Mouse (Mus musculus) neural tube, embryonic 11.5 days (tissue): ENCODE measurements around the gene Lhx6. TPM values are rescaled to one million over a fixed set of nuclear protein-coding genes. Genes with fewer than 3 reads are reported as not detected.
A peak's percentile ranks its signal among the peaks of the same experiment; 100 is the strongest.

Source experiments
- ATAC-seq: fragments of 200-750 bp; cut with Nextera tagmentation; 2 replicates; pipeline ENCODE4 v1.8.0; 2017; ENCODE audit warnings: moderate number of reproducible peaks, mild to moderate bottlenecking, moderate TSS enrichment, moderate library complexity; ENCODE audit not compliant: insufficient read depth, low FRiP score, low TSS enrichment
- DNase-seq: peaks from one replicate; pipeline ENCODE4 v3.0.0-alpha.2; 2015; ENCODE audit warnings: low spot score
- H3K27ac ChIP-seq: fragments of 300-500 bp; sonication (generic); 2 replicates; pipeline ENCODE4 v1.5.1; 2014; ENCODE audit warnings: low read depth, mild to moderate bottlenecking, low read length
- H3K27me3 ChIP-seq: fragments of 300-500 bp; sonication (generic); 2 replicates; pipeline ENCODE4 v1.6.1; 2014; ENCODE audit warnings: mild to moderate bottlenecking, low read length, mixed read lengths; ENCODE audit not compliant: control insufficient read depth, insufficient read depth
- H3K36me3 ChIP-seq: fragments of 300-500 bp; sonication (generic); 2 replicates; pipeline ENCODE4 v1.6.1; 2014; ENCODE audit warnings: mild to moderate bottlenecking, low read length, moderate library complexity, mixed read lengths; ENCODE audit not compliant: control insufficient read depth, insufficient read depth
- H3K4me1 ChIP-seq: fragments of 300-500 bp; sonication (generic); 2 replicates; pipeline ENCODE4 v1.6.1; 2014; ENCODE audit warnings: low read length, mixed read lengths; ENCODE audit not compliant: control insufficient read depth, insufficient read depth
- H3K4me2 ChIP-seq: fragments of 300-500 bp; sonication (generic); 2 replicates; pipeline ENCODE4 v1.6.1; 2014; ENCODE audit warnings: low read depth, mild to moderate bottlenecking, moderate library complexity
- H3K4me3 ChIP-seq: fragments of 300-500 bp; sonication (generic); 2 replicates; pipeline ENCODE4 v1.5.1; 2014; ENCODE audit warnings: low read depth, low read length
- H3K9ac ChIP-seq: fragments of 300-500 bp; sonication (generic); 2 replicates; pipeline ENCODE4 v1.6.1; 2014; ENCODE audit warnings: mild to moderate bottlenecking, low read length
- H3K9me3 ChIP-seq: fragments of 300-500 bp; sonication (generic); 2 replicates; pipeline ENCODE4 v1.6.1; 2016; ENCODE audit warnings: low read length; ENCODE audit not compliant: control insufficient read depth
- WGBS: fragments of 180-500 bp; shearing (Covaris S2); extraction: QIAGEN DNeasy Blood & Tissue Kit; methylation state at CpG from one replicate; pipeline ENCODE4 v1.1.7; 2014; 5-methylcytosine and 5-hydroxymethylcytosine counted together
- polyA plus RNA-seq: library from polyadenylated mRNA; unstranded; fragments of >200 nt; fragmentation: Nextera tagmentation; extraction: Ambion mirVana; gene quantifications from 2 replicates; pipeline ENCODE4 v1.2.1, GENCODE M21; 2014

The Lhx6 gene
- polyA plus RNA-seq, 1 experiment from 2014 or later: 0.72 TPM

DNA sequence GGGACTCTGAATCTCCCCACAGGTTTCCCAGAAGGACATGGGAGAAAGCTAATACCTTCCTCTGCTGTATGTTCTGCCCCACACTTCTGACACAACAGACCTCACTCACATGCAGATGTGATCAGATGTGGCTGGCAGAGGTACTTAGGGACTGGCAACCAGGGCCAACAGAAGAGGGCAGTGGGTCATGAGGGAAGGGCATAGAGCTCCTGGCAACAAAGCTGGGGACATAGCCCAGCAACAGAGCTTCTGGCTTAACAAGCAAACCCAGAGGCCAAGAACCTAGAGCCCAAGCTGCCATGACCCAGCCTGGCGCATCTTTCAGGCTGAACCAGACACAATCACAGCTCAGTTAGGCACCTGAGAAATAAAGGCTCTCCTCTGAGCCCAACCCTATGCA is 20.2 kb downstream of the Lhx6 start:
- H3K27me3 ChIP-seq: peaks cover 16% of the 10 kb centered on the region
- DNase-seq: no peak
- no peak overlapping the region for H3K9ac ChIP-seq
- WGBS: 94% methylated on average over 1 of the region's 1 CpGs
- no peaks in the 10 kb centered on the region for H3K4me1 ChIP-seq
- H3K36me3 ChIP-seq: no peaks in the 10 kb centered on the region
- H3K4me3 ChIP-seq: no peak overlapping the region
- ATAC-seq: no peak
- no peak overlapping the region for H3K4me2 ChIP-seq
- H3K27ac ChIP-seq: no peak overlapping the region
- no peaks in the 10 kb centered on the region for H3K9me3 ChIP-seq

DNA sequence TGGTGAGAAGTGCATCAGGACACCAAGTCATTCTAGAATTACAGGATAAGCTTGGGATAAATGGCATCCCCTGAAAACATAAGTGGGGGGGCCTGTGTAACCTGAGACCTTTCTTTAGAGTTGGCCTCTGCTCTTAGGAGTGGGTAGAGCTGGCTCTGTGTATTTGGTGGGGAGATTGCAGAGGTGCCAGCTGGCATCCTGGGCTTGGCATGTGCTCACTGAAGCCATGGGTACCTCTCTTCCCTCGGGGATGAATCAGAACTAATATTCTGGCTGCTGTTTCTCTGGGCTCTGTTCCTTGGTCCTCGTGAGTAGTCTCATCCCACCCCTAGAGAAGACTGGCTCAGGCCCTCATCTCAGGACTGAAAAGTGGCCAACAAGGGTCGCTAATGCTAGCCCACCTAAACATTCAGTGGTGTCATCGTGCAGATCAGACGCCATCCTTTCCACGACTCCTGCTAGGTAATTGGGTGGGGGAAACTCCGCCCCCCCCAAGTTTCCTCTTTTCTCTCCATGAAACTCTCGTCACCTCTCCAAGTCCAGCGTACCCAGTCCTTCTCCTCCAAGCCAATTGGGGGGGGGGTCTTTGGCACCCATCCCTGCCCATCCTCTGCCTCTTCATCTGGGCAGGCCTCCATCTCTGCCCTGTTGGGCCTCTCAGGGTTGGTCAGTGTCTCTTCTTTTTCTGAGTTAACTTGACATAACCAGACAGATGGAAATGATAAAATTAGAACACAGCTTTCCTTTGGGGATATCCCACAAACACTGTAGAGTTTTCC is 22.2 kb downstream of the Lhx6 start:
- H3K27ac ChIP-seq: no peak overlapping the region
- H3K27me3 ChIP-seq: peaks cover 4% of the 10 kb centered on the region; the same call in 1 of the 2 replicates
- no peak for ATAC-seq
- WGBS: 83% methylated on average over 9 of the region's 9 CpGs
- no peak overlapping the region for H3K9ac ChIP-seq
- DNase-seq: no peak
- H3K4me3 ChIP-seq: no peak overlapping the region
- H3K9me3 ChIP-seq: no peaks in the 10 kb centered on the region
- H3K36me3 ChIP-seq: no peaks in the 10 kb centered on the region
- no peaks in the 10 kb centered on the region for H3K4me1 ChIP-seq
- no peak overlapping the region for H3K4me2 ChIP-seq

DNA sequence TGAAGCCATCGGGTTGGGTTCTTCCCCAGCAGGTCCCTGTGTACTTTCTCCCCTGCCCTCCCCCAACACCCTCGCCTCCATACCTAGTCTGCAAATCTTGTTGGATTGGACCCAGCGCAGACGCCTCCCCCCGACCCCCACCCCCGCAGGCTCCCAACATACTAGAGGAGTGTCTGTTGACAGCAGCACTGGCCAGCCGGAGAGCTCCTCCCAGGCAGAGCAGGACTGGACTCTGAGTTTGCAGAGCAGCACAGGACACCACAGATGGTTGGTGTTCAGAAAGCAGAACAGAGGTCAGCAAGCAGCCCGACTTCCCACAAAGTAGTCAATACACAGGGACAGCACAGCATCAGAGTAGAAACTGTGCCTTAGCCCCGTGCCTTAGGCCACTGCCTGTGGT is 23.8 kb downstream of the Lhx6 start:
- no peaks in the 10 kb centered on the region for H3K36me3 ChIP-seq
- H3K9me3 ChIP-seq: no peaks in the 10 kb centered on the region
- H3K4me1 ChIP-seq: peaks cover 4% of the 10 kb centered on the region
- no peak overlapping the region for H3K27ac ChIP-seq
- H3K9ac ChIP-seq: no peak overlapping the region
- WGBS: 29% methylated on average over 9 of the region's 9 CpGs
- no peak overlapping the region for H3K4me2 ChIP-seq
- no peak for DNase-seq
- ATAC-seq: no peak
- 0 out of 2 replicates have a peak, but pooled peaks cover 2% of the 10 kb centered on the region for H3K27me3 ChIP-seq
- H3K4me3 ChIP-seq: no peak overlapping the region

- Histone ChIP-seq H3K4me1 (peaks cover 4% of the 10 kb centered on the region), H3K36me3 (no peaks in the 10 kb centered on the region), H3K27me3 (no peaks in the 10 kb centered on the region), H3K27ac (no peak overlapping the region), H3K9ac (no peak overlapping the region), H3K4me3 (no peak overlapping the region), H3K9me3 (no peaks in the 10 kb centered on the region), H3K4me2 (peak overlapping the region; percentile 15; the same call in 1 of the 2 replicates)
- DNase-seq (no peak), ATAC-seq (no peak)
- WGBS: 9% methylated on average over 11 of the region's 11 CpGs
Observed at GRCm38 (mm10) chr2:36077160-36077761, 27.9 kb downstream of the Lhx6 start.

DNA sequence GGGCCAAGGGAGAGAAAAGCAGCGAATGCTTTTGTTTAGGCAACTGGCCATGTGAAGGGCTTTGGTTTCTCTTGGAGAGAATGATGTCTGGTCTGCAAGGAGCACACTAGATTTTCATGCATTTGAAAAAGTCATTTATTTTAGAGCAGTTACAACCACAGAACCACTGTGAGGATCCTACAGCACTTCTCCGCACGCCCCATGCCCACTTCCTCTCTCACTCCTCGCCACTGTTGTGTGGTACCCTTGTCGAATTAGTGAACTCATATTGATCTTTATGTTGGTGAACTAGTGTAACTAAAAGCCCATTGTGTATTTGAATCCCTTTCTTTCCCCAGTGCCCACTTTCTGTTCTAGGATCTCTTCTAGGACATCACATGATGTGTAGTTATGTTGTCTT is 30.0 kb downstream of the Lhx6 start:
- DNase-seq (no peak), ATAC-seq (no peak)
- Histone ChIP-seq H3K4me1 (peaks cover 4% of the 10 kb centered on the region), H3K4me2 (no peak overlapping the region), H3K27me3 (no peaks in the 10 kb centered on the region), H3K36me3 (no peaks in the 10 kb centered on the region), H3K9ac (no peak overlapping the region), H3K9me3 (no peaks in the 10 kb centered on the region), H3K4me3 (no peak overlapping the region), H3K27ac (no peak overlapping the region)
- whole genome bisulfite sequencing: 92% methylated on average over 5 of the region's 5 CpGs

DNA sequence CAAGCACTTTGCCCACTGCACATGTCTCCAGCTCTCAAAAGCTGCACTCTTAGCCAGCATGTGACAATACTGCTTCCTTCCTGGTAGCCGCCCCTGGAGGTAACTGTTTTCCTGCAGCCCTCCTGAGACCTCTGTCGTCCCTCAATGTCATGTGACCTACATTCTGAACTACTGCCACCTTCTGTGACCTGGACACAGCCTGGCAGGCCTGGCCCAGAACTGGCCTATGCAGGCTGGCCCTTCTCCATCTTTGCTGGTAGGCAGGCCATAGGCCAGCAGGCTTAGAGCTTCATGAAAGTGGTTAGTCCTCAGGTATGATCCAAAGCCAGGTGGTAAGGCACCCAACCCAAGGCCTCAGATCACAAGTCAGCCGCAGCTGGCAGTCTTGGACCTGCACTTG is 31.4 kb downstream of the Lhx6 start:
- peaks cover 4% of the 10 kb centered on the region for H3K4me1 ChIP-seq
- ATAC-seq (no peak), DNase-seq (no peak)
- no peak overlapping the region for H3K4me2 ChIP-seq
- no peak overlapping the region for H3K4me3 ChIP-seq
- H3K9me3 ChIP-seq: no peaks in the 10 kb centered on the region
- 60% methylated on average over 3 of the region's 3 CpGs for WGBS
- H3K36me3 ChIP-seq: no peaks in the 10 kb centered on the region
- no peaks in the 10 kb centered on the region for H3K27me3 ChIP-seq
- no peak overlapping the region for H3K27ac ChIP-seq
- H3K9ac ChIP-seq: no peak overlapping the region

DNA sequence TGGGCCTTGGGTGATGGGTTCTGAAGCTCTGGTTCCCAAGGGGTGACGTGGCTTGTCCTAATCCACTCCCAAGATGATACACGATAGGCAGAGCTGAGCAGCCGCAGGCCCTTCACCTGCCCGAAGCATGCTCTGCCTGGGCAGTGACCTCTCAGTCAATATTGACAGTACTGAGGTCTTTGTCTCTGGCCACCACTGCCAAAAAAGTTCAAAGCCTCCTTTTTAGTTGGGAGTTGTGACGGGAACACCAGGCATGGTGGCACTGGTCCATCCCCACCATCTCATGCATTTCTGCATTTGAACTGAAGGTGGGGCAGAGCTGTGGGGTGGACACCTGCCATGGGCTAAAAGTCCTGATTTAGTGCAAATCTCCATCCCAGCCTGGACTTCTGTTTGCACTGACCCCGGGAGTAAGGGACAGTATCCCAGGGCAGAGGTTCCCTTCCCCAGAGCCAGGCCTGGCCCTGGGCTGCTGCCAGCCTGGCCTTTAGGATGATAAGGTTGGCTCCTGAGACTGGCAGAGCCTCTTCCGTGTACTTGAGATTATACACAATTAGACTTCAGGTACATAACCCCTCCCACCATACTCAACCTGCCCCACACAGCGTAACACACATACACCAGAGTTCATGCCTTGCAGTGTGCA is 33.4 kb downstream of the Lhx6 start:
- ATAC-seq: no peak
- no peak for DNase-seq
- WGBS: 79% methylated on average over 8 of the region's 8 CpGs
- H3K36me3 ChIP-seq: no peaks in the 10 kb centered on the region
- no peaks in the 10 kb centered on the region; the same call in 1 of the 2 replicates for H3K4me1 ChIP-seq
- H3K4me2 ChIP-seq: no peak overlapping the region
- H3K27ac ChIP-seq: no peak overlapping the region
- no peaks in the 10 kb centered on the region for H3K27me3 ChIP-seq
- H3K9me3 ChIP-seq: no peaks in the 10 kb centered on the region
- H3K9ac ChIP-seq: no peak overlapping the region
- H3K4me3 ChIP-seq: no peak overlapping the region

- Histone ChIP-seq H3K9me3 (no peaks in the 10 kb centered on the region), H3K27ac (no peak overlapping the region), H3K36me3 (no peaks in the 10 kb centered on the region), H3K4me3 (no peak overlapping the region), H3K9ac (no peak overlapping the region), H3K4me2 (no peak overlapping the region), H3K4me1 (no peaks in the 10 kb centered on the region), H3K27me3 (no peaks in the 10 kb centered on the region)
- 58% methylated on average over 9 of the region's 9 CpGs for WGBS
- DNase-seq (no peak), ATAC-seq (no peak)
Observed at GRCm38 (mm10) chr2:36067132-36067531, 38.1 kb downstream of the Lhx6 start.
